Mouse (Mus musculus): Measurements from ENCODE around the gene Prkcb.

DNA sequence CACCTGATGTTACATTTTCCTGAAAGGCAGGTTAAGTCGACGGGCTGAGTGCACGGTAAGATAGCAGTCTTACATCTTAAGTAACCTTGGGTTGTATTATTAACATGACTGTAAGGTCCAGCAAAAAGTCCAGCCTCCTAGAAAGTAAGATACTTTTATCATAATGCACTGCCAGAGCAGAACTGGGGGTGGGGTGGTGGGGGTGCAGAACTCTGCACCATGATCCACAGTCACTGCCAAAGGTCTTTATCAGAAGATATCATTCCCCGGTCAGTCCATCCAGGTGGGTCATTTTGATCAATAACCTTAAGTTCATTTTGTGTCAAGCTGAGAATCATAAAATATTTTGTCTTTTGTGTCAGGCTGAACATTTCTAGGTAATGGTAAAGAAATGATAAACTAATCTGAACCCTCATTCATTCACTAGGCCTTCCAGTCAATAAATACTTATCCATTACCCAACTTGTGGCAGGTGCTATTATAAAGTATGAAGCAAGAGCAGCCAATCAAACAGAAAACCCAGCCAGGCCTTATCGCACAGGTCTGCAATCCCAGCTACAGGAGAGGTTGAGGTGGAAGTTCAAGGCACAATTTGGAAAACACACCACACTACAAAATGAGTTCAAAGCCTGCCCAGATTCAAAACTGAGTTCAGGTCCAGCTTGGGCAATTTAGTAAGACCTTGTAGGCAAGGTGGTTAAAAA is 369.0 kb downstream of the Prkcb start:
- TF ChIP-seq EP300 (IDR thresholded peaks at IDR 0.05; ENCODE audit: insufficient read depth, low read depth, low read length) (no peak), CTCF (IDR thresholded peaks at IDR 0.05) (no peak), POLR2A (IDR thresholded peaks at IDR 0.05; ENCODE audit: insufficient read depth, low read depth, low read length) (no peak)

Measured in heart, adult 2 months (tissue).